Mouse (Mus musculus) ES-E14 (cell line): ENCODE results near the gene D130052B06Rik.

Experiments used
- CHD2 ChIP-seq: IDR thresholded peaks from 2 replicates; pipeline ENCODE4 v1.6.1; 2014; ENCODE audit warnings: mild to moderate bottlenecking, low read depth, low read length, inconsistent platforms
- HCFC1 ChIP-seq: IDR thresholded peaks from 2 replicates; pipeline ENCODE4 v1.6.1; 2012; ENCODE audit warnings: low read length, inconsistent platforms, borderline replicate concordance; ENCODE audit not compliant: insufficient read depth
- MAFK ChIP-seq: IDR thresholded peaks from 2 replicates; pipeline ENCODE4 v1.6.1; 2014; ENCODE audit warnings: mild to moderate bottlenecking, low read depth, low read length, inconsistent platforms; ENCODE audit not compliant: insufficient read depth
- ZC3H11A ChIP-seq: IDR thresholded peaks from 2 replicates; pipeline ENCODE4 v1.6.1; 2012; ENCODE audit warnings: low read depth, mild to moderate bottlenecking, inconsistent platforms, low read length, borderline replicate concordance
- ZNF384 ChIP-seq: IDR thresholded peaks from 2 replicates; pipeline ENCODE4 v1.6.1; 2012; ENCODE audit warnings: low read depth, low read length, inconsistent platforms

GRCm38 (mm10) chr11:33654485-33654884 is 55.4 kb downstream of the D130052B06Rik start:
- TF ChIP-seq ZC3H11A = no peak
- no peak for TF ChIP-seq HCFC1
- TF ChIP-seq ZNF384 = no peak
- TF ChIP-seq MAFK = peak; percentile 77
- TF ChIP-seq CHD2 = no peak
